Mouse (Mus musculus) liver, embryonic 14.5 days (tissue): ENCODE results near the gene Cldn7.

Experiments
- CTCF ChIP-seq: IDR thresholded peaks from 2 replicates; pipeline ENCODE4 v1.5.1; 2016; ENCODE audit warnings: antibody characterized with exemption, low read depth, control low read depth
- EP300 ChIP-seq: IDR thresholded peaks from 2 replicates; pipeline ENCODE4 v1.6.1; 2016; ENCODE audit warnings: antibody characterized with exemption, low read depth

- TF ChIP-seq CTCF: no peak
- TF ChIP-seq EP300: no peak
These were observed 27.8 kb downstream of the Cldn7 start for GRCm38 (mm10) chr11:69992396-69992795.
